Mouse (Mus musculus) MEL (cell line): ENCODE measurements around the gene Ubxn7. TPM values are rescaled to one million over a fixed set of nuclear protein-coding genes. Genes with fewer than 3 reads are reported as not detected.
A peak's percentile ranks its signal among the peaks of the same experiment; 100 is the strongest.

ENCODE experiments used
- DNase-seq: peaks from one replicate; pipeline ENCODE4 v3.0.0; 2011; ENCODE audit warnings: low read depth, low spot score
- H3K27ac ChIP-seq: 2 replicates; pipeline ENCODE4 v1.5.1; 2012; ENCODE audit warnings: low read depth, mild to moderate bottlenecking, control low read depth, low read length, moderate library complexity; ENCODE audit not compliant: control insufficient read depth
- H3K27me3 ChIP-seq, 2 experiments: fragments of 150-350 bp in 1 of 2; sonication (generic) in 1 of 2; 2 replicates each; pipeline ENCODE4 v1.6.1; 2012; ENCODE audit warnings: low read length in 2 of 2, mild to moderate bottlenecking in 2 of 2, improper control_type of control experiment in 1 of 2, moderate library complexity in 1 of 2; ENCODE audit not compliant: insufficient read depth in 2 of 2, control insufficient read depth in 1 of 2
- H3K36me3 ChIP-seq, 2 experiments: 2 replicates each; pipeline ENCODE4 v1.6.1; 2012 to 2014; ENCODE audit warnings: low read length in 2 of 2, improper control_type of control experiment in 1 of 2, inconsistent platforms in 1 of 2, mild to moderate bottlenecking in 1 of 2; ENCODE audit not compliant: insufficient read depth in 2 of 2, control insufficient read depth in 1 of 2
- H3K4me1 ChIP-seq, 2 experiments: fragments of 150-350 bp in 1 of 2; sonication (generic) in 1 of 2; 2 replicates each; pipeline ENCODE4 v1.6.1; 2012; ENCODE audit warnings: low read length in 2 of 2, improper control_type of control experiment in 1 of 2, mild to moderate bottlenecking in 1 of 2; ENCODE audit not compliant: insufficient read depth in 2 of 2, control insufficient read depth in 1 of 2
- H3K4me3 ChIP-seq, 2 experiments: fragments of 150-350 bp in 1 of 2; sonication (generic) in 1 of 2; 2 replicates each; pipeline ENCODE4 v1.5.1; 2012; ENCODE audit warnings: low read depth in 2 of 2, low read length in 2 of 2, mild to moderate bottlenecking in 2 of 2, moderate library complexity in 2 of 2, control low read depth in 1 of 2, improper control_type of control experiment in 1 of 2; ENCODE audit not compliant: control insufficient read depth in 1 of 2, insufficient read depth in 1 of 2
- H3K79me2 ChIP-seq: 2 replicates; pipeline ENCODE4 v1.6.1; 2012; ENCODE audit warnings: mild to moderate bottlenecking, low read length, moderate library complexity; ENCODE audit not compliant: control insufficient read depth, poor library complexity, insufficient read depth
- H3K9ac ChIP-seq: 2 replicates; pipeline ENCODE4 v1.6.1; 2012; ENCODE audit warnings: low read depth, mild to moderate bottlenecking, control low read depth, low read length, moderate library complexity; ENCODE audit not compliant: control insufficient read depth, poor library complexity, severe bottlenecking
- H3K9me3 ChIP-seq: fragments of 150-350 bp; sonication (generic); replicated peaks from 2 replicates; pipeline ENCODE4 v1.6.1; 2012; ENCODE audit warnings: mild to moderate bottlenecking, low read length, improper control_type of control experiment, moderate library complexity; ENCODE audit not compliant: insufficient read depth
- CHD1 ChIP-seq: IDR thresholded peaks from 2 replicates; pipeline ENCODE4 v1.6.1; 2012; ENCODE audit warnings: low read depth, mild to moderate bottlenecking, inconsistent platforms, low read length, improper control_type of control experiment
- CHD2 ChIP-seq: IDR thresholded peaks from 2 replicates; pipeline ENCODE4 v1.6.1; 2011; ENCODE audit warnings: low read length, improper control_type of control experiment
- CTCF ChIP-seq, 3 experiments: IDR thresholded peaks in 2 of 3; conservative IDR thresholded peaks in 1 of 3; 2 replicates each; pipeline ENCODE4 v1.5.1; 2011 to 2012; ENCODE audit warnings: low read length in 3 of 3, low read depth in 2 of 3, mild to moderate bottlenecking in 2 of 3, improper control_type of control experiment in 1 of 3, inconsistent platforms in 1 of 3, mixed read lengths in 1 of 3, moderate library complexity in 1 of 3; ENCODE audit not compliant: control insufficient read depth in 1 of 3, insufficient read depth in 1 of 3, poor library complexity in 1 of 3, severe bottlenecking in 1 of 3
- E2F4 ChIP-seq: IDR thresholded peaks from 2 replicates; pipeline ENCODE4 v1.6.1; 2011; ENCODE audit warnings: low read depth, low read length, improper control_type of control experiment, borderline replicate concordance
- ELF1 ChIP-seq: IDR thresholded peaks from 2 replicates; pipeline ENCODE4 v1.6.1; 2014; ENCODE audit warnings: low read depth, mild to moderate bottlenecking, inconsistent platforms, low read length, improper control_type of control experiment, moderate library complexity
- EP300 ChIP-seq, 2 experiments: IDR thresholded peaks; 2 replicates each; pipeline ENCODE4 v1.6.1; 2011; ENCODE audit warnings: improper control_type of control experiment in 2 of 2, low read length in 2 of 2, low read depth in 1 of 2, mild to moderate bottlenecking in 1 of 2
- HCFC1 ChIP-seq: IDR thresholded peaks from 2 replicates; pipeline ENCODE4 v1.6.1; 2012; ENCODE audit warnings: low read depth, mild to moderate bottlenecking, inconsistent platforms, low read length, improper control_type of control experiment, moderate library complexity
- JUND ChIP-seq: IDR thresholded peaks from 2 replicates; pipeline ENCODE4 v1.6.1; 2011; ENCODE audit warnings: low read depth, mild to moderate bottlenecking, improper control_type of control experiment, low read length
- MAX ChIP-seq: IDR thresholded peaks from 2 replicates; pipeline ENCODE4 v1.6.1; 2011; ENCODE audit warnings: low read length, improper control_type of control experiment
- MXI1 ChIP-seq: IDR thresholded peaks from 2 replicates; pipeline ENCODE4 v1.6.1; 2011; ENCODE audit warnings: mild to moderate bottlenecking, low read depth, low read length, improper control_type of control experiment
- MYB ChIP-seq: IDR thresholded peaks from 2 replicates; pipeline ENCODE4 v1.6.1; 2011; ENCODE audit warnings: mild to moderate bottlenecking, low read depth, low read length, improper control_type of control experiment
- MYC ChIP-seq: IDR thresholded peaks from 2 replicates; pipeline ENCODE4 v1.6.1; 2011; ENCODE audit warnings: low read depth, mild to moderate bottlenecking, low read length, improper control_type of control experiment, moderate library complexity
- NELFE ChIP-seq: IDR thresholded peaks from 2 replicates; pipeline ENCODE4 v1.6.1; 2011; ENCODE audit warnings: low read depth, low read length, improper control_type of control experiment
- NRF1 ChIP-seq: IDR thresholded peaks from 2 replicates; pipeline ENCODE4 v1.6.1; 2014; ENCODE audit warnings: low read depth, mild to moderate bottlenecking, inconsistent platforms, low read length, improper control_type of control experiment, moderate library complexity; ENCODE audit not compliant: poor library complexity, insufficient read depth, severe bottlenecking
- POLR2AphosphoS5 ChIP-seq: IDR thresholded peaks from 2 replicates; pipeline ENCODE4 v1.6.1; 2012; ENCODE audit warnings: low read depth, borderline replicate concordance, mild to moderate bottlenecking, inconsistent platforms, low read length, moderate library complexity, mixed read lengths
- RAD21 ChIP-seq: IDR thresholded peaks from 2 replicates; pipeline ENCODE4 v1.6.1; 2011; ENCODE audit warnings: mild to moderate bottlenecking, low read depth, low read length, improper control_type of control experiment
- SIN3A ChIP-seq: IDR thresholded peaks from 2 replicates; pipeline ENCODE4 v1.6.1; 2012; ENCODE audit warnings: low read length, improper control_type of control experiment, inconsistent platforms
- SMC3 ChIP-seq: IDR thresholded peaks from 2 replicates; pipeline ENCODE4 v1.6.1; 2011; ENCODE audit warnings: low read depth, low read length, improper control_type of control experiment
- TAL1 ChIP-seq: IDR thresholded peaks from 2 replicates; pipeline ENCODE4 v1.6.1; 2012; ENCODE audit warnings: mild to moderate bottlenecking, inconsistent platforms, low read length, moderate library complexity, mixed read lengths
- TCF12 ChIP-seq: IDR thresholded peaks from 2 replicates; pipeline ENCODE4 v1.6.1; 2014; ENCODE audit warnings: low read depth, mild to moderate bottlenecking, inconsistent platforms, low read length, improper control_type of control experiment, moderate library complexity
- USF2 ChIP-seq, 2 experiments: IDR thresholded peaks; 2 replicates each; pipeline ENCODE4 v1.6.1; 2011 to 2012; ENCODE audit warnings: improper control_type of control experiment in 2 of 2, low read length in 2 of 2, borderline replicate concordance in 1 of 2, inconsistent platforms in 1 of 2, low read depth in 1 of 2, mild to moderate bottlenecking in 1 of 2; ENCODE audit not compliant: insufficient read depth in 1 of 2
- ZC3H11A ChIP-seq: IDR thresholded peaks from 2 replicates; pipeline ENCODE4 v1.6.1; 2012; ENCODE audit warnings: low read depth, mild to moderate bottlenecking, inconsistent platforms, low read length, improper control_type of control experiment
- ZMIZ1 ChIP-seq: IDR thresholded peaks from 2 replicates; pipeline ENCODE4 v1.6.1; 2012; ENCODE audit warnings: low read depth, mild to moderate bottlenecking, inconsistent platforms, low read length, improper control_type of control experiment, moderate library complexity
- ZNF384 ChIP-seq: IDR thresholded peaks from 2 replicates; pipeline ENCODE4 v1.6.1; 2012; ENCODE audit warnings: low read depth, mild to moderate bottlenecking, inconsistent platforms, low read length, improper control_type of control experiment
- polyA plus RNA-seq, 2 experiments: library from polyadenylated mRNA; stranded (reverse) in 1 of 2; unstranded in 1 of 2; fragments of >175 nt in 1 of 2; fragments of >200 nt in 1 of 2; gene quantifications; 2 replicates each; pipeline versions ENCODE4 v1.2.1 to v1.2.4; 2012; ENCODE audit warnings: low replicate concordance in 2 of 2, low read depth in 1 of 2; ENCODE audit not compliant: insufficient read length in 2 of 2, insufficient read depth in 1 of 2, missing spikeins in 1 of 2
- total RNA-seq: library from RNA; depleted of rRNA; stranded (reverse); fragments of 300-350 nt; gene quantifications from 2 replicates; pipeline ENCODE4 v1.2.3, GENCODE M21; 2012

The Ubxn7 gene
- total and polyA plus RNA-seq, 3 experiments, result 8.1 to 51.2 (median 11.0) TPM

DNA sequence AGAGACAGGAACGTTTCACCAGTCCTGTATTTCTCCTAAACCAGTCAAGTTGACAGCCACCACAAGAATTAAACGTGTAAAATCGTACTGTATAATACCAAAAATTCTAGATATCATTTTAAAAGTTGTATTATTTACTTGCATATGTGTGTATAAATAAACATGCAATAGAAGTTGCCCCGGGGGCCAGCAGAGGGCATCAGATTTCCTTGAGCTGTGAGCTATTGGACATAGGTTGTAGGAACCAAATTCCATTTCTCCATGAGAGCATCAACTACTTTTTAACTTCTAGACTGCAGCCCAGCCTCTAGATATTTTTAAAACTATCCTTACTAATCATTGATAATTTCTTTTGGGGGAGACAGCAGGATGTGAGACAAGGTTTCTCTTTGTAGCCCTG, 39.3 kb downstream of the Ubxn7 start:
- Histone ChIP-seq H3K9ac (no peak overlapping the region), H3K4me1 (no peaks in the 10 kb centered on the region), H3K36me3 (peaks cover 0 to 15% of the 10 kb centered on the region in 2 experiments; a peak in 2 of 4 replicates), H3K4me3 (no peak overlapping the region), H3K27ac (no peak overlapping the region), H3K9me3 (no peaks in the 10 kb centered on the region), H3K79me2 (no peaks in the 10 kb centered on the region), H3K27me3 (no peaks in the 10 kb centered on the region)
- DNase-seq, result peak; percentile 52
- no peak for TF ChIP-seq NELFE
- TF ChIP-seq HCFC1, result no peak
- TF ChIP-seq JUND, result no peak
- TF ChIP-seq NRF1, result no peak
- TF ChIP-seq MAX, result no peak
- TF ChIP-seq TCF12, result no peak
- TF ChIP-seq POLR2AphosphoS5, result no peak
- peak; percentile 62 for TF ChIP-seq RAD21
- TF ChIP-seq CTCF (IDR thresholded peaks at IDR 0.05 in 2 of 3, conservative IDR thresholded peaks at IDR 0.05 in 1 of 3; ENCODE audit: control insufficient read depth in 1 of 3, insufficient read depth in 1 of 3, low read depth in 2 of 3, low read length in 3 of 3, poor library complexity in 1 of 3, severe bottlenecking in 1 of 3), result peak; percentile 35 to 68 (median 55)
- TF ChIP-seq ZC3H11A, result peak; percentile 64
- peak; percentile 83 for TF ChIP-seq SMC3
- no peak for TF ChIP-seq SIN3A
- TF ChIP-seq MYC, result no peak
- TF ChIP-seq ELF1, result no peak
- TF ChIP-seq USF2 (IDR thresholded peaks at IDR 0.05; ENCODE audit: borderline replicate concordance in 1 of 2, insufficient read depth in 1 of 2, low read depth in 1 of 2, low read length in 2 of 2), result no peak
- TF ChIP-seq MXI1, result no peak
- TF ChIP-seq ZMIZ1, result no peak

- H3K79me2 ChIP-seq, result no peaks in the 10 kb centered on the region
- no peak overlapping the region for H3K9ac ChIP-seq
- no peak for TF ChIP-seq ELF1
- no peak for TF ChIP-seq TAL1
- no peak for TF ChIP-seq CTCF (IDR thresholded peaks at IDR 0.05 in 2 of 3, conservative IDR thresholded peaks at IDR 0.05 in 1 of 3; ENCODE audit: control insufficient read depth in 1 of 3, insufficient read depth in 1 of 3, low read depth in 2 of 3, low read length in 3 of 3, poor library complexity in 1 of 3, severe bottlenecking in 1 of 3)
- no peak for TF ChIP-seq MYB
- no peak for TF ChIP-seq SMC3
- no peak for TF ChIP-seq MAX
- TF ChIP-seq E2F4, result no peak
- TF ChIP-seq ZNF384, result no peak
- no peak for TF ChIP-seq CHD2
- no peak for TF ChIP-seq CHD1
- TF ChIP-seq EP300 (IDR thresholded peaks at IDR 0.05; ENCODE audit: low read depth in 1 of 2, low read length in 2 of 2), result no peak
- no peaks in the 10 kb centered on the region for H3K27me3 ChIP-seq
- H3K9me3 ChIP-seq, result no peaks in the 10 kb centered on the region
- DNase-seq, result no peak
- peaks cover 3 to 8% of the 10 kb centered on the region in 2 experiments for H3K4me1 ChIP-seq
- H3K4me3 ChIP-seq, result no peak overlapping the region
- peaks cover 9 to 12% of the 10 kb centered on the region in 2 experiments; a peak in 3 of 4 replicates for H3K36me3 ChIP-seq
- no peak overlapping the region for H3K27ac ChIP-seq
Measured at GRCm38 (mm10) chr16:32379575-32379974, 47.5 kb downstream of the Ubxn7 start.
